In the genomic region with DNA sequence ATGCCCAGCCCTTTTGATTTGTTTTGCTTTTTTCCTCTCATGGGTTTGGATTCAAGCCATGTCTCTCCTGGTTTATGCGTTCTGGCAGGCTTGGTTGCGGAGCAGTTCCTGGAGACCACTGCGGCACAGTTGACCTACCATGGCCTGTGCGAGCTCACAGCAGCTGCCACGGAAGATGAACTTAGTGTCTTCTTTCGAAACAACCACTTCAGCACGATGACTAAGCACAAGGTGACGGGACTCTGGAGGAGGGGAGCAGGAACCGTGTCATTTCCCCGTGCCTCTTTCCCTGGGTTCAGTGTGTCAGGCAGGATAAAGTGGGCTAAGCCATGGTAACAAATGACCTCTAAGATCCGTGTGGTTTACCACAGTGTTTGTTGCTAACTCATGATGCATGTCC, we compare ENCODE assay signal across 12 mouse cellular contexts. TPM values are rescaled to one million over a fixed set of nuclear protein-coding genes. Genes with fewer than 3 reads are reported as not detected.
DNase-seq lines count a peak whose midpoint lies in the region; ATAC-seq and TF ChIP-seq lines count a peak whose summit lies in the region.
"Had no signal": no experiment of that assay in that cellular context is flagged by ENCODE, and none has a peak within 500 bp of the region (broad histone marks: within the 10 kb centered on the region; RNA-seq: fewer than 3 reads in every experiment).

No protein-coding gene starts in this region.

- H3K9ac ChIP-seq in liver, embryonic 14.5 days (replicated peaks), result no peak overlapping the region
- H3K9ac ChIP-seq in stomach, postnatal 0 days (ENCODE audit: low read length), result no peak overlapping the region
- H3K9ac ChIP-seq: forebrain, embryonic 12.5 days had no signal

- H3K4me2 ChIP-seq in liver, embryonic 14.5 days (ENCODE audit: low read depth), result no peak overlapping the region
- H3K4me2 ChIP-seq in stomach, postnatal 0 days (replicated peaks; ENCODE audit: low read depth), result no peak overlapping the region
- H3K4me2 ChIP-seq: forebrain, embryonic 12.5 days had no signal

- TF ChIP-seq EP300 in liver, embryonic 14.5 days (IDR thresholded peaks at IDR 0.05; ENCODE audit: low read depth), result no peak
- TF ChIP-seq EP300 in stomach, postnatal 0 days (optimal IDR thresholded peaks at IDR 0.05), result no peak

- ATAC-seq in liver, embryonic 14.5 days (ENCODE audit: insufficient read depth), result peak; percentile 12; the same call in 1 of the 2 replicates
- no peak; the same call in 1 of the 2 replicates for ATAC-seq in stomach, postnatal 0 days (ENCODE audit: low FRiP score, low TSS enrichment)

- no peak overlapping the region for H3K27ac ChIP-seq in liver, embryonic 14.5 days
- 0 out of 2 replicates have a peak overlapping the region, but pooled peaks have one; percentile 36 for H3K27ac ChIP-seq in stomach, postnatal 0 days (replicated peaks)
- H3K27ac ChIP-seq: forebrain, embryonic 12.5 days had no signal

- no peak for TF ChIP-seq CTCF in liver, embryonic 14.5 days (IDR thresholded peaks at IDR 0.05; ENCODE audit: low read depth)
- no peak for TF ChIP-seq CTCF in stomach, postnatal 0 days (IDR thresholded peaks at IDR 0.05; ENCODE audit: low read depth)

- DNase-seq in lung, postnatal 25 days (ENCODE audit: low spot score), result peak; percentile 52
- DNase-seq in lung, postnatal 10 days, result no peak
- peak; percentile 71 for DNase-seq in c-Kit-positive CD71-negative TER-119-negative erythroid progenitor cells, embryonic 14.5 days (ENCODE audit: low read depth)
- no peak for DNase-seq in liver, embryonic 14.5 days (ENCODE audit: low read depth in 3 of 3, low spot score in 3 of 3)
- no peak for DNase-seq in stomach, postnatal 0 days (ENCODE audit: low spot score)
- no peak for DNase-seq in ovary, postnatal 14 days (ENCODE audit: low spot score)
- DNase-seq in heart, postnatal 25 days (ENCODE audit: low spot score), result no peak
- DNase-seq in urinary bladder, postnatal 25 days (ENCODE audit: low spot score), result no peak
- DNase-seq: cerebellum, postnatal 36 days; thymus, postnatal 4 days had no signal

- H3K4me1 ChIP-seq in liver, embryonic 14.5 days (replicated peaks; ENCODE audit: control insufficient read depth in 2 of 2, insufficient read depth in 2 of 2, low read length in 1 of 2), result peaks cover 0 to 14% of the 10 kb centered on the region in 2 experiments; a peak in 2 of 4 replicates
- no peaks in the 10 kb centered on the region for H3K4me1 ChIP-seq in stomach, postnatal 0 days (replicated peaks; ENCODE audit: control insufficient read depth, insufficient read depth)
- H3K4me1 ChIP-seq: forebrain, embryonic 12.5 days had no signal

- 19% methylated on average over 11 of the region's 11 CpGs for WGBS in liver, embryonic 14.5 days (ENCODE audit: insufficient replicate concordance)
- WGBS in stomach, postnatal 0 days, result 54% methylated on average over 11 of the region's 11 CpGs

- intact Hi-C loops in heart, postnatal 25 days (cut with DNase I), result no loop called here

- no peak overlapping the region for H3K4me3 ChIP-seq in liver, embryonic 14.5 days (ENCODE audit: insufficient read depth in 1 of 2, low read depth in 2 of 2, low read length in 2 of 2)
- H3K4me3 ChIP-seq in stomach, postnatal 0 days (ENCODE audit: low read depth, low read length), result no peak overlapping the region
- H3K4me3 ChIP-seq: forebrain, embryonic 12.5 days had no signal

- no peaks in the 10 kb centered on the region for H3K9me3 ChIP-seq in liver, embryonic 14.5 days (ENCODE audit: control insufficient read depth, low read length)
- H3K9me3 ChIP-seq in stomach, postnatal 0 days (ENCODE audit: control insufficient read depth, low read length), result no peaks in the 10 kb centered on the region
- H3K9me3 ChIP-seq: forebrain, embryonic 12.5 days had no signal

- peaks cover 2% of the 10 kb centered on the region for H3K36me3 ChIP-seq in liver, embryonic 14.5 days (replicated peaks; ENCODE audit: control insufficient read depth, insufficient read depth, low read depth)
- peaks cover 8% of the 10 kb centered on the region; the same call in 1 of the 2 replicates for H3K36me3 ChIP-seq in stomach, postnatal 0 days (ENCODE audit: control insufficient read depth, insufficient read depth, low read length)

- H3K27me3 ChIP-seq in liver, embryonic 14.5 days (ENCODE audit: control insufficient read depth, insufficient read depth, low read length), result no peaks in the 10 kb centered on the region
- H3K27me3 ChIP-seq in stomach, postnatal 0 days (ENCODE audit: control insufficient read depth, insufficient read depth, low read length), result no peaks in the 10 kb centered on the region
- H3K27me3 ChIP-seq: forebrain, embryonic 12.5 days had no signal

RNA-seq across cellular contexts. Expression of gene Prune1, which starts 11.7 kb away (rescaled TPM):
- polyA plus RNA-seq in liver, embryonic 14.5 days (2012; rRNA removed), result 8.0 TPM in 2 replicates
- polyA plus RNA-seq in liver, embryonic 14.5 days (2014; fragmentation: Nextera tagmentation; extraction: Ambion mirVana), result 6.8 and 7.3 TPM in 2 replicates
- 10.1 and 11.7 TPM in 2 replicates for polyA plus RNA-seq in stomach, postnatal 0 days (2015; fragmentation: Nextera tagmentation; extraction: Ambion mirVana)
- total RNA-seq in heart, postnatal 25 days (2021), result 10 to 100 TPM; 22.1 to 22.8 TPM

RNA-seq across cellular contexts. Expression of gene Mindy1, which starts 12.4 kb away (rescaled TPM):
- polyA plus RNA-seq in liver, embryonic 14.5 days (2012; rRNA removed), result 13.2 and 13.6 TPM in 2 replicates
- polyA plus RNA-seq in liver, embryonic 14.5 days (2014; fragmentation: Nextera tagmentation; extraction: Ambion mirVana), result 16.1 and 16.8 TPM in 2 replicates
- polyA plus RNA-seq in stomach, postnatal 0 days (2015; fragmentation: Nextera tagmentation; extraction: Ambion mirVana), result 55.9 and 64.1 TPM in 2 replicates
- 10 to 100 TPM; 20.2 to 23.4 TPM for total RNA-seq in heart, postnatal 25 days (2021)

RNA-seq across cellular contexts. Expression of gene Anxa9, which starts 13.4 kb away (rescaled TPM):
- 2.5 and 2.6 TPM in 2 replicates for polyA plus RNA-seq in liver, embryonic 14.5 days (2012; rRNA removed)
- polyA plus RNA-seq in liver, embryonic 14.5 days (2014; fragmentation: Nextera tagmentation; extraction: Ambion mirVana), result 2.8 and 3.8 TPM in 2 replicates
- 57.2 and 63.1 TPM in 2 replicates for polyA plus RNA-seq in stomach, postnatal 0 days (2015; fragmentation: Nextera tagmentation; extraction: Ambion mirVana)
- total RNA-seq in heart, postnatal 25 days (2021), result under 1 TPM; 0.52 to 0.59 TPM

RNA-seq across cellular contexts. Expression of gene Cers2, which starts 21.1 kb away (rescaled TPM):
- polyA plus RNA-seq in liver, embryonic 14.5 days (2012; rRNA removed), result 55.1 and 63.8 TPM in 2 replicates
- polyA plus RNA-seq in liver, embryonic 14.5 days (2014; fragmentation: Nextera tagmentation; extraction: Ambion mirVana), result 80.2 and 88.2 TPM in 2 replicates
- polyA plus RNA-seq in stomach, postnatal 0 days (2015; fragmentation: Nextera tagmentation; extraction: Ambion mirVana), result 75.0 and 80.3 TPM in 2 replicates
- 10 to 100 TPM; 35.9 to 40.4 TPM for total RNA-seq in heart, postnatal 25 days (2021)

RNA-seq across cellular contexts. Expression of gene Bnipl, which starts 42.5 kb away (rescaled TPM):
- polyA plus RNA-seq in liver, embryonic 14.5 days (2012; rRNA removed), result 0.04 TPM in 2 replicates
- polyA plus RNA-seq in liver, embryonic 14.5 days (2014; fragmentation: Nextera tagmentation; extraction: Ambion mirVana), result 0.16 TPM in 1 of 2 replicates, not detected in the other
- polyA plus RNA-seq in stomach, postnatal 0 days (2015; fragmentation: Nextera tagmentation; extraction: Ambion mirVana), result 16.6 and 16.8 TPM in 2 replicates
- not detected for total RNA-seq in heart, postnatal 25 days (2021)
- polyA plus RNA-seq: heart, embryonic 14.5 days had no signal

Comparison
In these comparisons a context has a peak if more than half of its experiments do, and no peak if none do; other contexts are left out.
1. DNase-seq: peak in lung, postnatal 25 days (single experiment) and c-Kit-positive CD71-negative TER-119-negative erythroid progenitor cells, embryonic 14.5 days (single experiment); none in lung, postnatal 10 days (single experiment), liver, embryonic 14.5 days (0 of 3), stomach, postnatal 0 days (single experiment), ovary, postnatal 14 days (single experiment), heart, postnatal 25 days (single experiment) and urinary bladder, postnatal 25 days (single experiment).
2. RNA of gene Anxa9, which starts 13.4 kb away (polyA plus RNA-seq): 57.2 to 63.1 TPM in stomach, postnatal 0 days; 2.5 to 3.8 TPM in liver, embryonic 14.5 days; every median in the first group is over 10 times any median in the second.